Mouse (Mus musculus): ENCODE results near the gene Sstr5.

- TF ChIP-seq POLR2A (IDR thresholded peaks at IDR 0.05; ENCODE audit: borderline replicate concordance, control insufficient read depth, low read depth, low read length) (no peak), CTCF (IDR thresholded peaks at IDR 0.05; ENCODE audit: control insufficient read depth, insufficient read depth, low read length) (no peak)
These were observed 52.0 kb downstream of the Sstr5 start for GRCm38 (mm10) chr17:25445074-25445473.
